Mouse (Mus musculus) mammary gland, adult 2 months (tissue): Measurements from ENCODE around the gene Ino80b. TPM values are rescaled to one million over a fixed set of nuclear protein-coding genes. Genes with fewer than 3 reads are reported as not detected.

ENCODE experiments used
- polyA plus RNA-seq: library from polyadenylated mRNA; depleted of rRNA; stranded (reverse); fragments of >200 nt; gene quantifications from 2 replicates; pipeline ENCODE4 v1.2.3, GENCODE M21; 2012; ENCODE audit warnings: low replicate concordance; rRNA removed

The Ino80b gene
- 15.1 and 82.3 TPM in 2 replicates for polyA plus RNA-seq

DNA sequence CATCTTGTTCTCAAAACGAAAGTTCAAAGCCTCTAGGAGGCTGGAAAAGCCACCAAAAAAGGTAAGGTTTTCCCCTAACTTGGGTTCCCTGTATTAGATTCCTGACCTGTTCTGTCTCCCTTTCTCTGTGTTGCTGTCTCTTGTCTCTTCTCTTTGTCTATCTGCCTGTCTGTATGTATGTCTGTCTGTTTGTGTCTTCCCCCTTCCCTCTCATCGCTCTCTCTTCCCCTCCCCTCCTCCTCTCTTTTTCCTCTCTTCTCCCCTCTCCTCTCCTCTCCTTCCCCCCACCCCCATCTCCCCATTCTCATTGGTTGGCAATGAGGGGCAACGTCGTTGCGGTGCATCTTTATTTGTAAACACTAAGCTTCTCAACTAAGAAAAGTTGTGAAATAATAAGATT lies at the start of gene Ino80b:
Ino80b (minus strand) TSS at position 101 of the 400 bp plus-strand sequence.

DNA sequence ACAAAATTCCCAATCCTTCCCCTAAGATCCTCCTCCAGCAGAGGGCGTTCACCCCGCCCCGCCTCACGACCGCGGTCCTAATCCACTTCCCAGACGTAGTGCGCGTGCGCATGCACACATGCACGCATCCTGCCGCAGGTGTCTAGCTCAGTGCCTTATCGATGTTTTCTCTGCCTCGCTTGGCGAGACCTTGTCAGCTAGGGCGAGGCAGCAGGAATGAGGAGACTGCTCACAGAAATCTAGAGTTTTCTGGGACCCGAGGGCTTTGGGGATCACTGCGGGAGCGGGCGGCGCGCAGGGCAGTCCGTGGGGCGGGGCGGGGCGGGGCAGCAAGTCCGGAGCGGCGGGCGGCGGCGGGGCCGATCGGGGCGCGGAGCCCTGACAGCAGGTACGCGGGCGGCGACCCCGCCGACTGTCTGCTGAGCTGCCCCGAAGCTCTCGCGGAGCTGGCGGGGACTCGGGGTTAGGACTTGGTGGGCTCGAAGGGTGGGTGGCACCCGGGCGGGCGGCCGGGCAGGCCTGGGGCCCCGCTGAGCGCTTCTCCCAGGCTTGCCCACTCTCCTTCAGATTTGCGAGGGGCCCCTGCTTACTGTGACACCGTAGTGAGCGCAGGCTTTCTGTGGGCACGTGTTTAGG lies 40.5 kb upstream of the Ino80b start, which contains the start of gene Dctn1:
Dctn1 (plus strand) TSS at position 314 of the 636 bp plus-strand sequence.

DNA sequence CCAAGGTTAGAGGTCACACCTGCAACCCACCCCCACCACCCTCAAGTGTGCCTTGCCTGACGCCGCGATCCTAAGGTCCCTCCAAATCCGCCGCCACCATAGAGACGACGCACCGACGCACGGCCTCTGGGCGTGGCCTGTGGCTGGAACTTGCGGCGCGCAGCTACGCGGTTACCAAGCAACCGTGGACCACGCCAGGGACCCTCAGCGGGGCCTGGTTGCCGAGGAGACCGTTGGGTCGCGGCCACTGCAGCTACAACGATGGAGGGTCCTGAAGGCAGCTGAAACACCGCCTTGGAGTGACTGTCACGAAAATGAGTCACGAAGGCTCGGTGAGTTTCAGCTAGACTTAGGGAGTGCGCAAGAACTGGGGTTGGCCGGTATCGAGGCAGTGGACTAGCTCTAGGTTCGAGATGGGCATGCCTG lies 31.0 kb upstream of the Ino80b start, which contains the start of the genes Wdr54 and 1700003E16Rik:
Wdr54 (minus strand) TSS at position 139 of the 426 bp plus-strand sequence.
1700003E16Rik (plus strand) TSS at position 146 of the 426 bp plus-strand sequence.

DNA sequence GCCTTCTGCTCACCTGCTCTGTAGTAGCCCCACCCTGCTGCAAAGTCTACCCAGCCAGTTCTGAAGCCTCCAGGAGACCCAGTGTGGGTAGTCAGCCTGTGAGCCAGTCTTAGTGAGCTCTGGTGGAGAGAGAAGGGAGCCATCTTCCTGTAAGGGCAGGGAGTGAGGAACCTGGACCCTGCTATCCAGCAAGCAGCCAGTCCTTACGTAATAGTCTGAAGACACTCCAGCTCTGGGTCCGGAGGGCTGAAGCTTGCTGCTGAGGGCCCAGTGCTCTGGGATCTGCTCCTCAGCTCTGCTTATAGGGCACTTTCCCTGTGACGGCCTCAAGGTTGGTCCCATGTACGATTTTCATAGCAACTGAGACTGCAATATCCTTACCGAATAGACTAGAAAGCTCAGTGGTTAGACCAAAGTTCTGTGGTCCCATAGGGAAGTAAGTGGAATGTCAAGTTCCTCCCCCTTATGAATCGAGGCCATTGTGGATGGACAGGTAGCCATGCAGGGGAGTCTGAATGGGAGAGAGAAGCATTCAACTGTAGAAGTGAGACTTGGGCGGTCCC lies 9.8 kb upstream of the Ino80b start, which contains the start of gene Rtkn:
Rtkn (plus strand) TSS at position 513 of the 563 bp plus-strand sequence.

DNA sequence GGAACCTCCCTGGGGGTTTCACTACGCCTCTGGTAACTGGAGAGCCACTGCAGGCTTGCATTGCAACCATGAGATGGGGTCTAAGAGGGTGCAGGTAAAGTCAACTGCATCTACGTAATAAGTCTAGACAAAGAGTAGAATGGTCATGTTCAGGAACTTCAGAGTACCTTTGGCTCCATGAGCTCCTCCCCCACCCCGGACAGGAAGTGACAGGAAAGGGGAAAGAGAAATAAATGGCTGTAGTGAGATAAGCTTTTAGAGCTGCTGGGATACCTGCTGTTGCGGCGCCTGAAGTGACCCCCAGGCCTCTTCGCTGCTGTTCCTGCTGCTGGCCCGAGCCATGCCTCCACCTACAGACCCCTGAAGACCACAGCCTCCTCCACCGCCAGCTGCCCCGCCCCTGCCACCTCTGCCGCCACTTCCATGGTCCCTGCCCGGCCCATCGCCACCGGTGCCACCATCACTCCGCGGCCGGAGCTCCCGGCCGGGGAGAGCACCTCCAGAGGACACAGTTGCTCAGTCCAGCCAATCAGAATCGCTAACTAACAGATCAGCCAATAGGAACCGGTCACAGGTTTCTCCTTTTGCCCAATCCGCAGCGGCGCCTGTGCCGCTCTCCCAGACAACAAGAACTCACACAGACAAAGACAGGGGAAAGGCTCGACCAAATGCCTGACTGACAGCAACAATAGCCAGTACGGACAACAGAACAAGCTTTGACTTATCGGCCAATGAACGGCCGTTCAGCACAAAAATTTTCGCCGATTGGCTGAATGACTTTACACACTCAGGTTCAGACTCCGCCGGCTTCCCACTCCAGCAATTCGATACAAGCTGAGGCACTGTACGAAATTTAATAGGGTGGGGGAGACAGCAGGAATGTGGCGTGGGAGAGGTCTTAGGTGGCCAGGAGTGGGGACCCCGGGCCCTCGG lies 4.0 kb downstream of the Ino80b start, which contains the start of gene Wbp1:
Wbp1 (minus strand) TSS at position 630 of the 933 bp plus-strand sequence.

DNA sequence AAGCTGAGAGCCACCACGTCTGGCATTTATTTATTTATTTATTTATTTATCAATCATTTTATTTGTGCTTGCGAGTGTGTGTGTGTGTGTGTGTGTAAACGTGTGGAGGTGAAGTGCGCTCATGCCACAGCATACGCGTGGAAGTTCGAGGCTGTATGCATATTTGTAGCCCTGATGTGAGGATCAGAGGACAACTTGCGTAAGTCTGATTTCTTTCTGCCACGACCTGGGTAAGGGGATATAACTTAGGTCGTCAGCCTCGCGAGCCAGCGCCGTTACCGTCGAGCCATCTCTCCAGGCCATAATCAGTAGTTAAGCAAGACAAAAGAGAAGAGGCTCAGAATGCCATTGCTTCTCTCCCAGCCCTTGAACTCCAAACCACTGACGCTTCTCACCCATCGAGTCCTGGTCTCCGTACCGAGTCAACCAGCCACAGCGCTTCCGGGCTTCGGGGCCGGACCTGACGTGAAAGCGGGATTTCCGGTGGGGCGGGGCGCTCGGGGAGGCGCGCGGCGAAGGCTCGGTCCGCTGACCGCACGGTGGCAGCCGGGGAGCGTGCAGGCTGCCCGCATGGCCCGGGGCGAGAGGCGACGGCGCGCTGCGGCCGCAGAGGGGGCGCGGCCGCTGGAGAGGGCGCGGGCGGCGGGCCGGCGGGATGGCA lies 10.1 kb downstream of the Ino80b start, which contains the start of gene Mogs:
Mogs (plus strand) TSS at position 486 of the 661 bp plus-strand sequence.

DNA sequence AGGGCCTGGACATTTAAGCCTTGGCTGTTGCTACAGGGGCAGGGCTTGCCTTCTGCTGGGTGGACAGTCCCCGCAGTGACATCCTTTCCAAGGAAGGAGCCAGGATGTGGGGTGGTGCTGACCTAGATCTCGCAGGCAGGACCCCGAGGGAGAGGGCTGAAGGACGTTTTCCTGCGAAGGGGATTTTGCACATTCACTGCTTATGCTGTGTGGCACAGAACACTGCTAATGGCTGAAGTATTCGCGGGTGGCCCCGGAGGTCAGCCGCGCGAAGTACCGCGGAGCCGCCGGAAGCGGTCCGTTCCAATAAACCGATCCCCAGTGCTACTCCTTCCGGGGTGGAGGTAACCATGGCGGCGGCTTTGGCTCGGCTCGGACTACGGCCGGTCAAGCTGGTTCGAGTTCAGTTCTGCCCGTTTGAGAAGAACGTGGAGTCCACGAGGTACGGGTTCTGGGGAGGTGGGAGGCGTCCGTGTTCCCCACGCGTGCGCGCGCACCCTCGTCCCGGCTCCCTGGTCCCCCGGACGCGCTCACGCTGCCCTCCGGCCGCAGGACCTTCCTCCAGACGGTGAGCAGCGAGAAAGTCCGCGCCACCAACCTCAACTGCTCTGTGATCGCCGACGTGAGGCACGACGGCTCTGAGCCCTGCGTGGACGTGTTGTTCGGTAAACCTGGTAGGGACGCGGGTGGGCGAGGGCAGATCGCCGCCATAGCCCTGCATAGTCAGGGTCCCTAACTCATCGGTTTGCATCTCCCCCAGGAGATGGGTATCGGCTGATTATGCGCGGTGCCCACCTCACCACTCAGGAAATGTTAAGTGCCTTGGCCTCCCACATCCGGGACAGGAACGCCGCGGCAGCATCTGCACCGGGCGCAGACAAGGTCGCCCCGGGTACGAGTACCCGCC lies 16.2 kb downstream of the Ino80b start, which contains the start of gene Mrpl53:
Mrpl53 (plus strand) TSS at position 279 of the 907 bp plus-strand sequence.

DNA sequence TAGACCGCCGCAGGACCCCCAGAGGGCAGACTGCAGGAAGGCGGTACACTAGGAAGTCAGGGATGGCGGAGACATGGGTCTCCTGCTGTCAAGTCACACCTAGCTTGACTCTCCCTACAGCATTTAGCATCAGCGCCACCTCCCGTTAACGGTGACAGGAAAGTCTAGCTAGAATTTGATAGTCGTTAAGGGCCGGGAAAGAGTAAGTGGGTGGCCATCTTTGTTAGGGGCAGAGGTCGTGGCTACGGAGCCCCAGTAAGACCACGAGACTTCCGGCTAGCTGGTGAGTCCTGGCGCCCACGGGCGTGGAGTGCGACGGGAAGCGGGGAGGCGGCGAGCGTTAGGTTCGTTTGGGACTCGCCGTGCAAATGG lies 23.9 kb downstream of the Ino80b start, which contains the start of the genes Ccdc142 and Gm42688:
Ccdc142 (plus strand) TSS at position 286 of the 372 bp plus-strand sequence.
Gm42688 (plus strand) TSS at position 302 of the 372 bp plus-strand sequence.

DNA sequence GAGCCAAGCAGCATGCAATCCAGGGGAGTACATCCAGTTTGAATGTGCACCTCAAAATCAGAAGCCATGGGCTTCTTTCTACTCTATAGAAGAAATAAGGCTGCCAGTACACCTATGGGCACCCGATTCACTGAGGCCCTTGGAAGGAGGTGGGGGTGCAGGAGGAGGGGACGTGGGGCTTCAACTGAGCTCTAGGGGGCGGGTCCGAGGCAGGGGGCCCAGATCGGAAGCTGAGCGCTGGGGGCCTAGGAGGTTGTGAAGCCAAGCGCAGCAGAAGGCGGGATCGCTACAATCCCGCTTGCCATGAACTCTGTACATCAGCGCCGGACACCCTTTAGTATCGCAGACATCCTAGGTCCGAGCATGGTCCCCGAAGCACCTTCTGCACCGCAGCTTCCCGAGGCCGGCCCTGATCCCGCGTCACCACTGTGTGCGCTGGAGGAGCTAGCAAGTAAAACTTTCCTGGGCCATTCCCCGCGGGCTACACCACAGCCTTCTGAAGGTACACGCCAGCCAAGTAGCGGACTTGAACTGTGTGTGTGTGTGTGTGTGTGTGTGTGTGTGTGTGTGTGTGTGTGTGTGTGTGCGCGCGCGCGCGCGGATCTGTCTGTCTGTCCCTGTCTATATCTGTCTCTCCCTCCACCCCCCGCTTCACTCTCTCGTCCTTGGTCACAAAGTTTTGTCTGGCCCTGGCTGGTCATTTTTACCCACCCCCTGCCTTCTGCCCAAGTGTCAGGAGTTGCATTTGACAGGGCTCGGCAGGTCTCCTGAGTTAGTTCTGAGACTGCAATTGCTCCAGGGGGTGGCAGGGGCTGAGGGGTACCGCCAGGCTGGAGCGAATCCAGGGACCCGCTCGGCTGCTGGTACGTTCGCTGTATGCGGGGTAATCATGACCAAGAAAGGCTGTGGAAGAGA lies 38.9 kb downstream of the Ino80b start, which contains the start of gene Lbx2:
Lbx2 (plus strand) TSS at position 247 of the 915 bp plus-strand sequence.

DNA sequence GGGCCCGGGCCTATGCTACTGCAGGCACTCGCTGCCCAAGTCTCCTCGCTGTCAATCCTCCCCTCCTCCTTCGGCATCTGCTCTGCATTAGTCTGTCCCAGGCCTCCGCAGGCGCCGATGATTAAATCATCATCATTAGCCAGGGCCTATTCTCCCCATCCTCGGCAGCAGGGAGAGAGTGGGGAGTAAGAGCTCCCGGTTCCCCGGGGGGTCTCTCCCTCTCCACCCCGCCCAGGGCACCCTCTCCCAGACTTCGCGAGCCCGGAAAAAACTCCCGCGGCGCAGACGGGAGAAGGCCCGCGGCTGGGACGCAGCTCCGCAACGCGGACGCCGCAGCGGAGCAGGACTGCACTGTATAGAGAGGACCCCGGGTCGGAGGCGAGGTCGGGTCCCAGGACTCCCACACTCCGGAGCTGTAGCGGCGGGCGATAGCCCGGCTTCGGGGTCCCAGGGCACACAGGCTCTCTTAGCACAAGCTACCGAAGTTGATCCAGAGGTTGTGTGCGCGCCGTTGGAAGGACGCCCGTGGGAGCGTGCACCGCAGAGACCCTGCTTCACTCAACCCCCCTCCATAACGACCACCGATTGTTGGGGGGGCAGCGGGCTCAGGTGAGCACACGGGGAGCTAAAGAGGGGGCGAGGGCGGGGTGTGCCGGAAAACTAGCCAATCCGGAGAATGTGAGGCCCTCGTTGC lies 47.5 kb downstream of the Ino80b start, which contains the start of gene Pcgf1:
Pcgf1 (plus strand) TSS at position 240 of the 694 bp plus-strand sequence.

Other genes with a start within 250 kb of the Ino80b start
- gene Sema4f, start 185.7 kb downstream of the Ino80b start, polyA plus RNA-seq = 2.1 and 4.5 TPM in 2 replicates
- 0.59 and 2.0 TPM in 2 replicates for gene M1ap, start 178.5 kb downstream of the Ino80b start, polyA plus RNA-seq
- 8.9 and 18.2 TPM in 2 replicates for gene Dok1, start 92.0 kb downstream of the Ino80b start, polyA plus RNA-seq
- gene Loxl3, start 91.3 kb downstream of the Ino80b start, polyA plus RNA-seq = 9.9 and 12.4 TPM in 2 replicates
- gene Aup1, start 70.9 kb downstream of the Ino80b start, polyA plus RNA-seq = 469 and 806 TPM in 2 replicates
- gene Htra2, start 70.2 kb downstream of the Ino80b start, polyA plus RNA-seq = 55.0 and 63.3 TPM in 2 replicates
- 2.9 and 4.2 TPM in 2 replicates for gene Dqx1, start 67.6 kb downstream of the Ino80b start, polyA plus RNA-seq
- gene Tlx2, start 55.1 kb downstream of the Ino80b start, polyA plus RNA-seq = 0.80 TPM in 1 of 2 replicates, not detected in the other
- gene Pcgf1, start 47.6 kb downstream of the Ino80b start, polyA plus RNA-seq = 13.3 and 20.8 TPM in 2 replicates
- gene Lbx2, start 39.1 kb downstream of the Ino80b start, polyA plus RNA-seq = 2.1 and 2.8 TPM in 2 replicates
- 7.9 and 17.1 TPM in 2 replicates for gene Ccdc142, start 23.8 kb downstream of the Ino80b start, polyA plus RNA-seq
- 4.1 and 5.1 TPM in 2 replicates for gene Gm42688, start 23.8 kb downstream of the Ino80b start, polyA plus RNA-seq
- gene Mrpl53, start 16.4 kb downstream of the Ino80b start, polyA plus RNA-seq = 53.5 and 79.1 TPM in 2 replicates
- gene Mogs, start 9.9 kb downstream of the Ino80b start, polyA plus RNA-seq = 55.4 and 72.6 TPM in 2 replicates
- 188 and 203 TPM in 2 replicates for gene Wbp1, start 3.9 kb downstream of the Ino80b start, polyA plus RNA-seq
- 67.9 and 77.1 TPM in 2 replicates for gene Rtkn, start 10.0 kb upstream of the Ino80b start, polyA plus RNA-seq
- 2.2 and 2.8 TPM in 2 replicates for gene Wdr54, start 31.0 kb upstream of the Ino80b start, polyA plus RNA-seq
- gene 1700003E16Rik, start 31.0 kb upstream of the Ino80b start, polyA plus RNA-seq = 0.06 and 0.10 TPM in 2 replicates
- 128 and 171 TPM in 2 replicates for gene Dctn1, start 40.5 kb upstream of the Ino80b start, polyA plus RNA-seq
- 0.10 and 0.26 TPM in 2 replicates for gene Slc4a5, start 94.4 kb upstream of the Ino80b start, polyA plus RNA-seq
- 4.0 and 4.8 TPM in 2 replicates for gene Mthfd2, start 200.5 kb upstream of the Ino80b start, polyA plus RNA-seq
- 31.8 and 47.6 TPM in 2 replicates for gene Mob1a, start 200.6 kb upstream of the Ino80b start, polyA plus RNA-seq
- gene Bola3, start 223.7 kb upstream of the Ino80b start, polyA plus RNA-seq = 10.8 and 32.7 TPM in 2 replicates